Mouse (Mus musculus) retina, adult 2 months (tissue): ENCODE data around the gene Hes6.

ENCODE experiments used
- DNase-seq: peaks from one replicate; pipeline ENCODE4 v3.0.0-alpha.2; 2012; ENCODE audit warnings: low read depth, low spot score

Hes6 gene

DNA sequence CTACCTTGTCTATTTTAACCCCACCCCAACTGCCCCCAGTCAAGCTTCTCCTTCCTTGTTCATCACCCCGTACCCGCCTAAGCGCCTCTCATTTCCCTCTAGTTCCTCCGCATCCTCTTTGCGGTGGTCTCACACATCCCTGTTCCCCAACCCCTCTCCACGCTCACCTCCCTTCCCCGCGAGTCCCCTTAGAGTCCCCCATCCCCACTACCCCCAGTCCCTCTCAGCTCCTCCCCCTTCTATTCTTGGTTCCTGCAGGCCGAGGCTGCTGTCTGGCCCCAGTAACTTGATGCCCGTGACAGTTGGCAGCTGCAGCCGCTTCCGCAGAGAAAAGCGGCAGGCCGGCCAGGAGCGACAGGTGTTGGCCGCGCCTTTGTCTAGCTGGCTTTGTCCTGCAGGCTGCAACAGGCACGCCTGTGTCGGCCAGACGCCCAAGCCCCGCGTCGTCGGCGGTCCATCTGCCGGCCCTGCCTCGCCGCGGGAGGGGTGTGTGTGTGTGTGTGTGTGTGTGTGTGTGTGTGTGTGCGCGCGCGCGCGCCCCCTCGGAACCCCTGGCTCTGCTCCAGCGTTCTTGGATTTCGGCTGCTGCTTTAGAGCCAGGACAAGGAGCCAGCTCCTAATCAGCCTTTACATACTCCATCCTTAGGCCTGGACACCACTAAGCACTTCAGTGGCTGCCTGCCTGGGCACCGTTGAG, at the start of gene Hes6:
TSS of gene Hes6 (minus strand) at position 141 of the 697 bp plus-strand sequence.
- DNase-seq, result no peak

DNA sequence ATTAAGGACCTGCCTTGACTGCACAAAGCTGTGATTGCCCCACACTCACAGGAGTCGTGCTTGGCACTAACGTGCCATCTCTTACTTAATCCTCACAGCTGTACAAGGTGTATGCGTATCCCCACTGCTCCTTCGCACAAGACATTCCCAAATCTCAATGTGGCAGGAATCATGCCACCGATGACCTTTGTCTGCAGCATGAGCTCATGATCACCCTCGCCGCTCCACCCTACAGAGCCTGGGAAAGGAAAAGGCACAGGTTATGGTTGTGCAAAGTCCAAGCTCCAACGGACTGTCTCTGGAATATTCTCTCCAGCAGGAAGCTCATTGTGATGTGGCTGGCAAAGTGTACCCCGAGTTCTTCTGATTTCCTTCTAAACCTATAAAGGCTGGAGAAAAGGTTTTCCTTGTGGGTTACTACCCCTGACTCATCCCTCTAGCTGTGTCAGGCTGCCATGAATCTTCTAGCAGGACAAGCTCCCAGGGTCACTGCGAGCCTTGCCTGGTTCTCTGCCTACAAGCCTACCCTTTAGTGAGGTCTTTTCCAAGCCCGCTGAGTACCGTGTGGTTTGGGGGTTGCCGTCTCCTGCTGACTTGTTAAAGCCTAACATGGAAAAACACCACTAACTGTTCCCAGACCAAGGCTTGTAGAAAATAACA, 49.6 kb upstream of the Hes6 start:
- DNase-seq, result no peak

DNA sequence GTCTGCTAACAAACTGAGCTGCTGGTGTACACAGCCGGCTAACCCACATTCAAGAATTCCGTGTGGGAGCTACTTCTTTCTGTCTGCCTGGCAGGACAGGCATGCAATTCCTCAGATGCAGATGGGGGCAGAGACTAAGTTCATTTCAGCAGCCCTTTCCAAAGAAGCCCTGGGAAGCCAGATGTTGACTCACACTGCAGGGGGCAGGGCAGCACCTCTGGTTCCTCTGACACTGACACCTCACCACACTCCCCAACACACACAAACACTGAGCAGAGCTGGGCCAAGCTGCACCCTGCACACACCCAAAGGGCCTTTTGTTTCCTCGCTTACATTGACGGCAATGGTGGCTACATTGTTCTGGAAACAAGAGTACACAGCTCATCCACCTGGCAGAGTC, 46.7 kb upstream of the Hes6 start:
- no peak for DNase-seq

DNA sequence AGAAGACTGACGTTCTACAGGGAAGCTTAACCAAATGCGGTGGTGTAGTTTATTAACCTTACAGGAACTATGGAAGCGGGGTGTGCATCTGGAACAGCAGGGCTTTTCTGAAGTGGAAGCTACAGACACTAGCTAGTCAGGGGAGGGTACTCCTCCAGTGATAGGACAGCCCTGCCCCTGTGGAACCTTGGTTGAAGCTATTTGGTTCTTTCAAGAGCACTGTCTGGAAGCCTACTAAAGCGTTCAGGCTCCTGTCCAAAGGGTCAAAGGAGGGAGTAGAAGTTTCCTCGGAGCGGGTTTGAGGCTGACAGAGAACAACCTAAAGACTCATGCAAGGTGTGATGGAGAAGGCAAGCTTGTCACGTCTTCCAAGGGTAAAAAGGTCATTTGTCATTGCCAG, 46.2 kb upstream of the Hes6 start:
- DNase-seq, result no peak

DNA sequence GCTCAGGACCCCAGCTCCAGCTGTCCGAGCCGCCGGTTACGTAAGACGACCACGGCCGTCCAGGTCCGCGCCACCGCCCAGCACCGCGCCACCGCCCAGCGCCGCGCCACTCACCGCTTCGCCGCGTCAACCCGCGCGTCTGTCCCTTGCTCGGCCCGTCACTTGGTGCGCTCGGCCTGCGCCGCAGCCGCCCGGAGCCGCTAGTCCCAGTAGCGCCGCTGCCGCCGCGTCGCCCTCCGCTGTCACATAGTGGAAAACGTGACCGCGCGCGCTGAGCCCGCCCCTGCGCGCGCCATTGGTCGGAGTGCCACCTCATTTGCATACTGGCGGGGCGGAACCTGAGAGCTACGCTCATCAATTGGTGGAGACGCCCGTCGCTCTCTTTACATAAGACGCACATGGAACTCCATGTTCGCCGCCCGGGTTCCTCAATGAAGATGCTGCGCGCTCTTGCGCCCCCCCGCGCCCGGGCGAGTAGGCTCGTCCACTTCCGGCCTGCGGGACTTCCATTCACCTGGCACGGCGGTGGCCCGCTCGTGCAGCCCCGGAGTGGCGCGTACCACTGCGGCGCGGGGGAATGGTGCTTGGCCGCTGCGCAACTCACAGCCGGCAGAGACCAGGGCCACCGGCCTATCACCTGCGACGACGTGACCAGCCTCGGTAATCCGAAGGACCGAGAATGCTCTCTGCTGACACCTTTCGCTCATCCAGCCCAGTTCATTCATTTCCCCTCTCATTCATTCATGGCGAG, 45.4 kb upstream of the Hes6 start, which contains the start of gene Per2:
TSS of gene Per2 (minus strand) at position 266 of the 751 bp plus-strand sequence.
- DNase-seq, result peak; percentile 99

DNA sequence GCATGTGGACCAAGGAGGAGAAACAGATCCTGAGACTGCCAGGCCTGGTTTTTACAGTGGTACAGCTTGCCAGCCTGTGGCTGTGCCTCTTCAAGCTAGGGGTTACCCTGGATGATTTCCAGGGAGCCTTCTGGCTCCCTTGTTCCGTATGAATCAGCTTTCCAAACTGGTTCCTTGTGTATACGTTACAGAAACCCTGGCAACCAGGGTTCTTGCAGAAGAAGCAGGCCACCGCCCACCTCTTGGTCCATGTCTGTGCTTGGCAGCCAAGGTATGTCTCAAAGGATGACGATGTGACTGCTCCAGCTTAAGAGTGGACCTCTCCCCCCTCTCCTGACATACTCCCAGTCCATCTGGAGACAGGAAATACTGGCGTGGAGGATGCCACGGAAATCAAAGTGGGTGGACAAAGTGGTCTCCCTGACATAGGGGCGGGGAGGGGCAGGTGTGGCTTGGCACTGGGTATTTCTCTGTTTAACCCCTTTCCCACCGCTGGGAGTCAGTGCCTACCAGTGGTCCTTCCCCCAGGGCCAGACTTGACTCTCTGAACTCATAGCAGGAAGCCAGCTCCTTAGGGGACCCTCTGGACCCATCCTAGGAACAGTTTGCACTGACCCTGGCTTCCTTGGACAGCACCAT, 44.5 kb upstream of the Hes6 start:
- DNase-seq, result no peak

DNA sequence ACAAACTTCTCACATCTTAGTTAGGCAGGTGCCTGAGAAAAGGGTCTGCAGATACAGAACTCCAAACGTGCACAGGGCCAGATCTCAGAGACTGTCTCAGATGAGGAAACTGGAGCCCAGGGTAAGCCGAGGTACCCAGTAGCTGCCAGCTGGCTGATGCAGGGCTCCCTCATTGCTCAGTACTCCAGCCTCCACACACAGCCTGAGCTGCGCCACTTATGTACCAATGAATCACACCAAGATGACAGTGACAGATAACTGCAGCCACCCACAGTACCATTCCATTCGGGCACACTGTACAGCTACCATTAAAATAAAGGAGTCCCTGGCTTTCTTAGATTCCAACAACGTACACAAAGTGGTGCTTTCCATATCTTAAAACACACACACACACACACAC, 43.9 kb upstream of the Hes6 start:
- DNase-seq, result no peak

DNA sequence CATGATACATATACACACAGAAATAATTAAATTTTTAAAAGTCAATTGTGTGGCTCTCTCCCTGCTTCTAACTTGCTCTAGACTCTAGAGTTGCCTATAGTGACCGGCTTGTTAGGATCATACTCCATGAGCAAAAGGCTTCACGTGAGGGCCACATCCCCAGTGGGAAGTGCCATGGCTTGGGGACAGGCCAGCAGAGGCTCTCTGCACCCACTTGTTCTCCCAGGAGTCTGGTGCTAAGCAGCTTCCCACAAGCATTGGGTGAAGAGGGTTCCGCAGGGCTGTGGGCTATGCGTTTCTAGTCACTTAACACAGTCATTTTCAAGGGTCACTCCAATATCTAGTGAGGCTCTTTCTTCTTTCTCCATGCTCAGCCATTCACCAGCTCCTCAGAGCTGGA, 43.3 kb upstream of the Hes6 start:
- DNase-seq, result no peak

DNA sequence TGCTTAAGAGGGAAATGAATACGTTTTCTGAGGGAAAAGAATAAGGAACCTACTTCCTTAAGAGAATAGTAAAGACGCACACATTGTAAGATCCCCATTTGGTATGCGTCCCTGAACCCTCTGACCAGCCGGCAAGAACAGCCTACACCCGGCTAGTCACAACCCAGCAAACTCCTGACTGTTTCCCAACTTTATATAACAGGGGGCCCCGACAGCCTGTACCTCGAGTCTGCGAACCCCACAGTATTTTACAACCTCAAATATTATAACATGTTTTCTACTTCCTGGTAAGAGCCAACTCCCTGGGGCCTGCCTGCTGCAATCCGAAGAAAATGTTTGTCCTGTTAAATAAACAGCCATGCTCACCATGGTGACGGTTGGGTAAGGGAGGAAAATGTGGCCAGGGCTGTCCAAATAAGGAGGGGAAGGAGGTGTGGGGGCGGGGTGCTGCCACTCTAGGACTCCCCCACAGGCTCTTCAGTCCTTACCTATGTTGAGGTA, 42.5 kb upstream of the Hes6 start:
- no peak for DNase-seq

DNA sequence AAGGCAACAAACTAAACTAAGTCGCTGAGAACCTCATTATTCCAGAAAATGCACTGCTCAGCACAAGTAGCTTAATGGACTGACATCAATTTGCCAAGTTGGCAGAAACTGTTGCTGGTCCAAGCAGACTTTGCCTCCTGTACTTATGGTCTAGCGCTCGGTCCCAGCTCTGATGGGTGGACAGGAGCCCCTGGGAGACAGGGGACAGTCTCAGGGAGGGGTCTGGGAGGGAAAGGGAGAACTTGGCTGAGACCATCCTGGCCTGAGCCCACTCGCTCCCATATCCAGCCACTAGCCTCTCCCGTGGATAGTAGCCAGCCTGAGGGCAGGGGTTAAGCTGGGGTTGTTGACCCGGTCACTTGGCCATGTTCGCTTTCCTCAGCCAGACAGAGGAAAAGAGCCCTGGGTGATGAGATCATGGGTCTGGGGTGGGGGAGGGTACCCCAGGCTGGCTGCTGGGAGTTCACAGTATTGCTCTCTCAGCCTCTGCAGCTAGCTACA, 41.9 kb upstream of the Hes6 start:
- DNase-seq, result no peak

DNA sequence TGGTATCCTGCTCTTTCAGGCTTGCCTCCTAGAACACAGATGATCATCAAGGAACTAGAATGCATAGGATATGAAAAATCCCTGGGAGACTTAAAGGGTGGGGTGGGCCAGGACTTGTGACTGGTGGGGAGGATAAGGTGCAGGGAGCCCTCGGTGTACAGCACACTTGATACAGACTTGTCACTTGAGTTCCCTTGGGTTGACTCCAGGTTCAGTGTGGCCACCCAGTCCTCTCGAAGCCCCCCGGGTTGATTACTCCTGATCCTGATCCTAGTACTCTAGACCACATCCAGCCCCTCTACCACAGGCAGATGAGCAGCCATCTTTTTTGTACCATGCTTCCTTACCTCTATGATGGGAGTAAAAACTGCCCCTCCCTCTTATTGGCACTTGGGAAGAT, 41.1 kb upstream of the Hes6 start:
- no peak for DNase-seq

DNA sequence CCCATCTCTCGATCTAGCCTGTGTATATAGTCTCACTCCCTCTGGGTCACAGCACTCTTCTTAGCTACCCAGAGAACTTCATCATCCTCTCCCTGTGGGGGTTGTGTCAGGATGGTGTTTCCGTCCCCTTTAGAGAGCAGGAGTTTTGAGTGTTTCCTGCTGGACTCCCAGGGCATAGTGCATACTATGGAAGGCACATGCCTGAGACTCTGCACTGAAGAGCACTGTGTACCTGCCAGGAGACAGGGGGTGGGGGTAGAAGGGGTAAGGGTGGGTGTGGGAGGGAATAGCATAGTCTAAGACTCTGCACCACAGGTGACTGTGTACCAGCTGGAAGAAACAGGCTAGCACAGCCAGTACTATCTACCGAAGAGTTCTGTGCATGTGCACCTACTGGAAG, 40.5 kb upstream of the Hes6 start:
- no peak for DNase-seq

DNA sequence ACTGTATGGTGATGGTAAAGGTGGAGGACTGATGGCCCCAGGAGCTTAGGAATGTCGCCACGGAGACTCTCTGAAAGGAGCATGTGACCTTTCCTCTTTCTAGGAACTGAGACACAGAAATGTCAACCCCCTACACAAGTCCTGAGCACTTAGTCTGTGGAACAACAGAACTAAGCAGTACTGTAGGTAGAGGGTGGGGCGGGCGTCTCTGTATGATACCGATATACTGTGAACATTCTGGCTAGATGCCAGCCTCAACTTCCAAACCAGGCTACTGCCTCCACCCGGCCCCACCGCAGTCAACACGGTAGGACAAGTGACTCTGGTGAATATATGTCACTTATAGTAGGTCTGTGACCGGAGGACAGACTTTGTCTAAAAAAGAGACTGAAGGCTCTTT, 40.1 kb upstream of the Hes6 start:
- no peak for DNase-seq

DNA sequence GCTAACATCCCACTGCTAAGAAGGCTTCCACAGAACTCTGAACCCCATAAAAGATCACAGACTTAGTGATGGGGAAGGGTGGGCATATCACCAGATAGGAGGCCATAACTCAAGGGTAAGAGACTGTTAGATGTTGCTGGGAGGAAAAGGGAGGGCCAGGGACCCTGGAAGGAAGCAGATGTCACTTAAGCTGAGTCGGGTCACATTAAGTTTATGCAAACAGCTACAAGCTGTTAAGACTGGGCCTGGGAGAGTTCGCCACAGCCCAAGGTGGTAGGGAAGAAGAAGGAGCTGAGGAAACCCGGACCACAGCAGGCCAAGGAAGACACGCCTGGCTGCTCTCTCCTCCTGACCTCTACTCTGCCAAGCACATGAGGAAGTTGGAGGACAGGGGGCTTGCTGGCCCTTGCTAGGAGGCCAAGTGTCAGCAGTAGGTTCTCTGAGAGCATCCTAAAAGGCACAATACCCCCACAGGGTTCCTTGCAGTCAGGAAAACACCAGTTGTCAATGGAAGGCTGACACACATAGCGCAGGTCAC, 37.8 kb upstream of the Hes6 start:
- no peak for DNase-seq

DNA sequence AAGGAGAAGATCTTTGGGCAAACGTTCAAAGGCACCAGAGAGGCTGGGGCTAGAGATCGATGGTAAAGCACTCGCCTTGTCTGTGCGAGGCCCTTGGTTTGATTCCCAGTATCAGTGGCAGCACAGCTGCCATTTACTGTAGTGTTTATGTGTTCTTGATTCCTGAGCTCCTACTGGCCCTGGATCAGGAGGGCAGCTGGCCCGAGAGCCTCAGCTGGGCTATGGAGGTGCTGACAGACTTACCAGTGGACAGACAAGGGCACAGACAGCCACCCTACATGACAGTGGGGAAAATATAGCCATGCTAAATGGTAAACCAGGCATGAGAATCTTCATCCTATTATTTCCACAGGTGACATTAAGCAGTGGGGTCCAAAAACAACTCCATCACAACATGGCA, 37.0 kb upstream of the Hes6 start:
- no peak for DNase-seq

DNA sequence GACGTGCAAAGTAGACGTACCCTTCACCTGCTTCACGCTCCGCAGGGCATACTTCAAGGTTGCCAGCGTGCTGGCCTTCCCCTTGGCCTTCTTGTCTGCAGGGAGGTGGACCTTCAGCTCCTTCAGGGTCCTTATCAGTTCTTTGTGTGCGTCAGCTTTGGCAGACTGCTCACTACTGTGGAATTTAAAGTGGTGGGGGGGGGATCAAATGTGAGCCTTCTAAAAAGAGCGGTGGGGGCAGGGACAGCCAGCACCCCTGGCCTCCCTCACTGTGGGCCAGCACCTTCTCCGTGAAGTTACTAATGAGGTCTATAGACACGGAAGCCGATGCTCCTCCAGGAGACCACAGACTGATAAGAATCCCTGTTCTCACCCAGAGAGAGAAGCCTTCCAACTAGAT, 34.9 kb upstream of the Hes6 start:
- no peak for DNase-seq

DNA sequence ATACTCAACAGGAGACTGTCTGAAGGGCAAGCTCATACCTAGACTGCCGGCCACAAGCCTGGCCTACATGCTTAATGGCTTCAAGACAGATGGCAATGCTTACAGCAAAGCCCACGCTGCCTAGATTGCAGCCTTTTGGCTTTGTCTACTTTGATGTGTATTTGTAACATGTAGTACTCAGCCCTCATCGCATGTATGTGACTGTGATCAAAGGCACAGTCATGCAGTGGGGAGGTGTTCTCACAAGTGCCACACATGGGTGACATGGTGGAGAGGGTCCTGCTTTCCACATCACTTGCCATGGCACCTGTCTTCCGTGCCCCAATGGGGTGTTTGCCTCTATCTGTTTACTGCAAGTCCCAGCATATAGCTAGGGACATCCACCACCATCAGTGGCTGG, 32.7 kb upstream of the Hes6 start:
- no peak for DNase-seq

DNA sequence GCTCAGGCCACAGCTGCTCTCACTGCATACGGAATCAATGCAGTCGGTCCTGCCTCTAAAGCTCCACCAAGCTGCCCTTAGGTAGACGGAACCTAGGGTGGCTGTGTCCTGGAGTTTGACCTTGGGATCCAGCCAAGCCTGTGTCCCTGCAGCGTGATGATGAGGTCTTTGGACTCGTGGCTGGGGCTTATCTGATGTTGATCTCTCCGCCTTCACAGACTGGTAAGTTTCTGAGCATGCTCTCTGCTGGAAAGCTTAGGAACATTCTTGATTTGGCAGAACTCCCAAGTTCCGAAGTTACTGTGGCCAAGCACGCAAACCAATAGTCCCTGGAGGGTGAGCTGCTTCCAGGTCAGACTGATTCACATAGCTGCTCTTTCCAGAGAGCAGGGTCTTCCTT, 32.2 kb upstream of the Hes6 start:
- DNase-seq, result no peak

DNA sequence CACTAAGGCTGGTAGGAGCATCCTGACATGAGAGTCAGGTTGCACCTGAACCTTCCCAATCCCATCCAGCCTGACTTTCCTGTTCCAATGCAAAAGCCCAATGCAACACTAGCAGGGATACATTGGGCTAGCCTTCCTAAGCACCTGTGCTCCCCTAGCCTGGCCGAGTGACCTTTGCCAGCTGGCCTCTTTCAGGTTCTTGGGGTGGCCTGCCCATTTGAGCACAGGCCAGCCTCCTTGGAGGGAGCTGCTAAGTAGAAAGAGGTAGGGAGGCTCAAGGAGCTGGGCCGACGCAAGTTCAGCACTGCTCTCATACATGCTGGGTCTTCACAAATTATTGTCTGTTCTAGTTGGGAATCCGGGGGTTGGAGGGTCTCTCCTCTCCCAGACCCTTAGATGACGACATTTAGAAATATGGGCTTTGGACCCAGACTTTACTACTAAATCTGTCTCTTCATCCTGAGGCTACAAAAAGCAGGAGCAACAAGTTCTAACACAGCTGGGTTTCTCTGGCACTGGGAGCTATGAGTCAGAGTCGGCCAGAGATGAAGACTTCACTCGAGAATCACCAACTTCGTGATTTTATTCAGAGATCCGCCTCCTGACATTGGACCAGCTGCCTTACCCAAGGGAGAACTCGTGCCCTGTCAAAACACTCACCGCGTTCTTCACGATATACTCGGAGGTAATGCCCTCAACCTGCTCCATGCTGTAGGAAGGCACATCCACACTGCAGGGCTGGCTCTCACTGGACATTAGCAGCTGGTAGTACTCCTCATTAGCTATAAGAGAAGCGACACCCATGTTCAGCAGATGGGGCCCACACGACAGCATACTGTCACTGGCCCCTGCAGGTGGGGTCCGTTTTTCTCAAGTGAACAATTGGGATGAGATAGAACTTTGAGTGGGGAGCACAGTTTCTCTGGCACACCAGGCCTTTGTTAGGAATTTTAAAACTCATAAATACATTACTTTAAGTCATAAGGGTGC, 31.3 kb upstream of the Hes6 start:
- DNase-seq, result no peak

DNA sequence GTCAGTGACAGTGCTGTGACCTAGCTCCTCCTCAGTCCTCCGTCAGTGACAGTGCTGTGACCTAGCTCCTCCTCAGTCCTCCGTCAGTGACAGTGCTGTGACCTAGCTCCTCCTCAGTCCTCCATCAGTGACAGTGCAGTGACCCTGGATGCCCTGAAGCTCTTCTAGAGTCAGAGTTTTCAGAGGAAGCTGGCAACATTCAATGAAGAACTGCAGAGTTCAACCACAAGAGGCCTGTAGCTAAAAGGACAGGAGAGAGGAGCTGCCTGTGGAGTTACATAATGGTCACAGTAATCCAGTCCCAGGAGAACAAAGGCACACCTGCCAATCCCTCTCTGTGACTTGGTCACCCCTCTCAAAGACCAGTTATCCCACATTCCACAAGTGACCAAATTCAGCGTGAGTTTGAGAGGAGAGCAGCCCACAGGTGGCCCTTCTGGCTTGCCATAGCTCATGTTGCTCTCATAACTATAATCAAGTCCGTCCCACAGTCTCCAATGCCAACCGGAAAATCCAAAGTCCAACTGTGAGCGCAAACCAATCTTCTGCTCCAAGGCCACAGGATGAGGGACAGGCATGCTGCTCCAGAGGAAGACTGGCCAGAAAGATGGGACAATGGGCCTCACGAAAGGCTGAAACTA, 28.6 kb upstream of the Hes6 start:
- DNase-seq, result no peak
